In the genomic region with DNA sequence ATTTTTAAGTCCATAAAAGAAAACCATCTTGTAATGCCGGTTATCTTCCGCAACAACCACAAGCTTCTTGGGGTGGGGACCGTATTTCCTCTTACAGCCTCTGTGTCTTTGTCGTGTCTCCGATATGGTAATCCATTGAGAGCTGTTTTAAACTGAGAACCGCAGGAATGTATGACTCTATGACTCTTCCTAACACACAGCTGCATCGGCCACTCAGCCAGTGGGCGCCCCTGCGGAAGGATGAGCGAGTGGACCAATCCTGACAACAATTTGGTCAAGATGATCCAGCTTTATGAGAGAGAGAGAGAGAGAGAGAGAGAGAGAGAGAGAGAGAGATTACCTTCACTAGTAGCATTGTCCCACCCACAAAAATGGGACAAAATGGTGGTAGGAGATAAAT, we compare ENCODE assay signal across 29 mouse cellular contexts. TPM values are rescaled to one million over a fixed set of nuclear protein-coding genes. Genes with fewer than 3 reads are reported as not detected.
"Had no signal": no experiment of that assay in that cellular context is flagged by ENCODE, and none has a peak within 500 bp of the region (broad histone marks: within the 10 kb centered on the region; RNA-seq: fewer than 3 reads in every experiment).

No protein-coding gene starts in this region.

- H3K4me1 ChIP-seq: heart, embryonic 12.5 days; hindbrain, embryonic 10.5 days; hindbrain, embryonic 12.5 days; intestine, embryonic 15.5 days; limb, embryonic 13.5 days; limb, embryonic 15.5 days; liver, embryonic 12.5 days had no signal

- H3K4me2 ChIP-seq: heart, embryonic 12.5 days; hindbrain, embryonic 12.5 days; hindbrain, embryonic 14.5 days; intestine, embryonic 15.5 days; limb, embryonic 13.5 days; limb, embryonic 15.5 days; liver, embryonic 12.5 days had no signal

- H3K4me3 ChIP-seq: heart, embryonic 10.5 days; heart, embryonic 12.5 days; hindbrain, embryonic 10.5 days; hindbrain, embryonic 12.5 days; intestine, embryonic 15.5 days; layer of hippocampus, adult 2 months; limb, embryonic 13.5 days; limb, embryonic 15.5 days; liver, embryonic 12.5 days had no signal

- H3K9ac ChIP-seq: heart, embryonic 12.5 days; hindbrain, embryonic 12.5 days; hindbrain, embryonic 14.5 days; intestine, embryonic 15.5 days; limb, embryonic 13.5 days; limb, embryonic 15.5 days; liver, embryonic 12.5 days had no signal

- ATAC-seq: hindbrain, embryonic 16.5 days; inflammation-experienced regulatory T-cells, adult 6 months; intestine, embryonic 15.5 days; intestine, postnatal 0 days; liver, embryonic 12.5 days had no signal

- H3K27ac ChIP-seq: heart, embryonic 10.5 days; hindbrain, embryonic 10.5 days; hindbrain, embryonic 12.5 days; hindbrain, embryonic 14.5 days; intestine, embryonic 15.5 days; layer of hippocampus, adult 2 months; limb, embryonic 13.5 days; limb, embryonic 15.5 days; liver, embryonic 12.5 days had no signal

- H3K9me3 ChIP-seq: heart, embryonic 10.5 days; heart, embryonic 12.5 days; hindbrain, embryonic 10.5 days; hindbrain, embryonic 12.5 days; intestine, embryonic 15.5 days; limb, embryonic 13.5 days; limb, embryonic 15.5 days had no signal

- H3K27me3 ChIP-seq: heart, embryonic 12.5 days; hindbrain, embryonic 12.5 days; intestine, embryonic 15.5 days; limb, embryonic 13.5 days; limb, embryonic 15.5 days; liver, embryonic 12.5 days had no signal

- DNase-seq: gastrocnemius, postnatal 14 days; heart, postnatal 10 days; heart, postnatal 4 days; kidney, adult 18-20 months; kidney, adult 8-10 months; kidney, postnatal 10 days; kidney, postnatal 25 days; kidney, postnatal 4 days; layer of hippocampus, postnatal 36 days; left cerebral cortex, postnatal 4 days had no signal

- H3K36me3 ChIP-seq: heart, embryonic 10.5 days; heart, embryonic 12.5 days; hindbrain, embryonic 10.5 days; hindbrain, embryonic 12.5 days; intestine, embryonic 15.5 days; limb, embryonic 13.5 days; limb, embryonic 15.5 days; liver, embryonic 12.5 days had no signal

RNA-seq across cellular contexts. Expression of gene Mchr1, which starts 59.6 kb away (rescaled TPM):
- total RNA-seq: granulocyte monocyte progenitor cell, adult 5-6 weeks; heart, adult 18-20 months; heart, adult 8-10 months; heart, postnatal 10 days; heart, postnatal 25 days; heart, postnatal 4 days; liver, adult 2 months had no signal
- polyA plus RNA-seq: heart, embryonic 12.5 days; heart, embryonic 14.5 days; inflammation-experienced regulatory T-cells, adult 6 months; liver, adult 2 months; liver, embryonic 12.5 days had no signal
